Mouse (Mus musculus) frontal cortex, postnatal 36 days (tissue): Measurements from ENCODE around the gene Prdx5.

ENCODE experiments used
- DNase-seq, 2 experiments: peaks; one replicate each; pipeline ENCODE4 v3.0.0; 2022; ENCODE audit warnings: low spot score in 2 of 2

Prdx5 gene

GRCm38 (mm10) chr19:6937541-6938465 is 27.9 kb upstream of the Prdx5 start:
- DNase-seq = no peak

GRCm38 (mm10) chr19:6936299-6936698 is 26.4 kb upstream of the Prdx5 start:
- DNase-seq = no peak

GRCm38 (mm10) chr19:6934195-6934977 is 24.5 kb upstream of the Prdx5 start, which contains the start of gene Kcnk4:
Kcnk4 (minus strand) TSS chr19:6934515.
- no peak for DNase-seq

GRCm38 (mm10) chr19:6933436-6934194 is 23.7 kb upstream of the Prdx5 start:
- peak; percentile 71 to 72 for DNase-seq

- no peak for DNase-seq
Observed at GRCm38 (mm10) chr19:6933102-6933435, 23.2 kb upstream of the Prdx5 start.

GRCm38 (mm10) chr19:6932018-6932417 is 22.1 kb upstream of the Prdx5 start:
- no peak for DNase-seq

GRCm38 (mm10) chr19:6931002-6931401 is 21.1 kb upstream of the Prdx5 start:
- no peak for DNase-seq

- no peak for DNase-seq
Observed at GRCm38 (mm10) chr19:6928080-6928479, 18.2 kb upstream of the Prdx5 start.

- DNase-seq = no peak
Observed at GRCm38 (mm10) chr19:6926559-6927255, 16.8 kb upstream of the Prdx5 start.

GRCm38 (mm10) chr19:6925611-6926329 is 15.9 kb upstream of the Prdx5 start:
- no peak for DNase-seq

GRCm38 (mm10) chr19:6925307-6925573 is 15.3 kb upstream of the Prdx5 start, which contains the start of gene Catsperz:
Catsperz (minus strand) TSS chr19:6925380.
- no peak for DNase-seq

- peak; percentile 88 to 93 for DNase-seq
Observed at GRCm38 (mm10) chr19:6924461-6925306, 14.8 kb upstream of the Prdx5 start.

GRCm38 (mm10) chr19:6922901-6923735 is 13.2 kb upstream of the Prdx5 start:
- no peak for DNase-seq

GRCm38 (mm10) chr19:6921647-6922567 is 12.0 kb upstream of the Prdx5 start, which contains the start of gene Esrra:
Esrra (minus strand) TSS chr19:6921813.
- peak; percentile 100 for DNase-seq

GRCm38 (mm10) chr19:6920741-6921636 is 11.1 kb upstream of the Prdx5 start:
- DNase-seq = no peak

GRCm38 (mm10) chr19:6919876-6920740 is 10.2 kb upstream of the Prdx5 start:
- no peak for DNase-seq
